Mouse (Mus musculus) cerebellum, adult 2 months (tissue): ENCODE data around the gene Aagab. TPM values are rescaled to one million over a fixed set of nuclear protein-coding genes. Genes with fewer than 3 reads are reported as not detected.

ENCODE experiments used
- DNase-seq, 2 experiments: peaks; one replicate each; pipeline ENCODE4 v3.0.0; 2021
- H3K27ac ChIP-seq: fragments of 200-500 bp; 2 replicates; pipeline ENCODE4 v1.5.1; 2012; ENCODE audit warnings: low read length, control low read depth, inconsistent platforms; ENCODE audit not compliant: insufficient read depth
- H3K27me3 ChIP-seq: fragments of 200-500 bp; 2 replicates; pipeline ENCODE4 v1.6.1; 2012; ENCODE audit warnings: inconsistent platforms, mild to moderate bottlenecking, low read length, moderate library complexity; ENCODE audit not compliant: control insufficient read depth, insufficient read depth
- H3K4me1 ChIP-seq: fragments of 200-500 bp; 2 replicates; pipeline ENCODE4 v1.6.1; 2011; ENCODE audit warnings: low read length; ENCODE audit not compliant: control insufficient read depth, insufficient read depth
- H3K4me3 ChIP-seq: fragments of 200-500 bp; replicated peaks from 2 replicates; pipeline ENCODE3; 2011; ENCODE audit warnings: mild to moderate bottlenecking, low read depth, low read length, control low read depth; ENCODE audit not compliant: insufficient read depth
- CTCF ChIP-seq: fragments of 200-500 bp; IDR thresholded peaks from 2 replicates; pipeline ENCODE4 v1.5.1; 2011; ENCODE audit warnings: low read depth, mild to moderate bottlenecking, control low read depth, low read length, moderate library complexity, borderline replicate concordance; ENCODE audit not compliant: insufficient read depth
- POLR2A ChIP-seq: fragments of 200-500 bp; IDR thresholded peaks from 2 replicates; pipeline ENCODE4 v1.6.1; 2011; ENCODE audit warnings: low read length, control low read depth, borderline replicate concordance; ENCODE audit not compliant: insufficient read depth
- WGBS: fragments of 180-500 bp; shearing (Covaris S2); methylation state at CpG from one replicate; pipeline ENCODE4 v1.1.7; 2018; 5-methylcytosine and 5-hydroxymethylcytosine counted together
- polyA plus RNA-seq: library from polyadenylated mRNA; depleted of rRNA; stranded (reverse); fragments of >200 nt; gene quantifications from 2 replicates; pipeline ENCODE4 v1.2.3, GENCODE M21; 2012

The Aagab gene
- polyA plus RNA-seq, 1 experiment = 31.0 TPM

GRCm38 (mm10) chr9:63641983-63642646 is 39.7 kb downstream of the Aagab start:
- 66% methylated on average over 4 of the region's 4 CpGs for whole genome bisulfite sequencing
- DNase-seq = peak in 1 of 2 experiments; percentile 44
- Histone ChIP-seq H3K27ac (no peak overlapping the region), H3K4me3 (no peak overlapping the region), H3K27me3 (no peaks in the 10 kb centered on the region), H3K4me1 (peaks cover 8% of the 10 kb centered on the region)
- TF ChIP-seq CTCF = no peak
- no peak for TF ChIP-seq POLR2A

DNA sequence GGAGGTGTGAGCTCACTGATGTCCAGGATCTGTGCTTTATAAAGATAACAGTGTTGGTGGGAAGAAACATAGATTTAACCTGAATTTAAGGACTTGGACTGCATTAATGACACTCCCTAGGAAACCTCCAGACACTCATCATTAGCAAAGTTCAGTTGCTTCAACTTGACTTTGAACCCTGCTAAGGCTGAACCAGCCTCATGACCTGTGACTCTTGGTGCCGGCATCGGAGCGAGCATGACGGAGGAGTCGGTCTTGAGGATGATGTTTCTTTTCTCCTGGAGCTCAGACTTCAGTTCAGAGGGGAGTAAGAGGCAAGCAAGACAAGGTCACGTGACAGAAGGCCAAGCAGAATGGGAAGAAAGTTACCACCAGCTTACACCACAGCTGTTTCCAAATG is 41.6 kb downstream of the Aagab start:
- DNase-seq = no peak
- TF ChIP-seq CTCF (no peak), POLR2A (no peak)
- Histone ChIP-seq H3K4me3 (no peak overlapping the region), H3K4me1 (peaks cover 20% of the 10 kb centered on the region), H3K27ac (no peak overlapping the region), H3K27me3 (no peaks in the 10 kb centered on the region)
- 93% methylated on average over 6 of the region's 6 CpGs for WGBS

- no peak overlapping the region for H3K27ac ChIP-seq
- H3K4me1 ChIP-seq = peaks cover 20% of the 10 kb centered on the region
- 86% methylated on average over 8 of the region's 8 CpGs for WGBS
- DNase-seq = no peak
- H3K27me3 ChIP-seq = no peaks in the 10 kb centered on the region
- no peak overlapping the region for H3K4me3 ChIP-seq
- TF ChIP-seq CTCF (no peak), POLR2A (no peak)
Measured at GRCm38 (mm10) chr9:63645084-63645483, 42.6 kb downstream of the Aagab start.

- TF ChIP-seq POLR2A = no peak
- no peak for TF ChIP-seq CTCF
- H3K4me1 ChIP-seq = peaks cover 30% of the 10 kb centered on the region
- no peaks in the 10 kb centered on the region for H3K27me3 ChIP-seq
- DNase-seq = peak; percentile 52 to 67
- WGBS = 48% methylated on average over 9 of the region's 9 CpGs
- H3K27ac ChIP-seq = no peak overlapping the region
- no peak overlapping the region for H3K4me3 ChIP-seq
Measured at GRCm38 (mm10) chr9:63647581-63648519, 45.4 kb downstream of the Aagab start.

DNA sequence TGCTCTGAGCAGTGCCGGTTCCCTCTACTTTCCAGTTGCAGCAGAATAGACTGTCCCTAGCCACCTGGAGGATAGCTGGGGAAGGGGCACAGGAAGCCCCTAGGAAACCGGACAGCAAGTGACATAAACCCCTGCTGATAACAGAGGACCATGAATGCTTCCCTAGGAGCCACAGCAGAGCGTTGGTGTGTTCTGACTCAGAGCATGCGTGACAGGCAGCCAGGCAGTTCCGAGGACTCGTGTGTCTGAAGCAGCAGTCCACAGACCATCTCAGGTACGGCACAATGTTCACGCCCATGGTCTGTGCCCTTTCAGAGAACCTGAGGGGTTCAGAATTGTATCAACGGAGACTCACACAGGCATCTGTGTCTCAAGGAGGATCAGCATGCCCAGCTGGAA is 46.1 kb downstream of the Aagab start:
- no peak for DNase-seq
- Histone ChIP-seq H3K4me3 (no peak overlapping the region), H3K27me3 (no peaks in the 10 kb centered on the region), H3K27ac (no peak overlapping the region), H3K4me1 (peaks cover 26% of the 10 kb centered on the region)
- WGBS = 30% methylated on average over 9 of the region's 9 CpGs
- TF ChIP-seq CTCF (no peak), POLR2A (no peak)

- no peaks in the 10 kb centered on the region for H3K27me3 ChIP-seq
- no peak overlapping the region for H3K27ac ChIP-seq
- DNase-seq = no peak
- H3K4me1 ChIP-seq = peaks cover 30% of the 10 kb centered on the region
- no peak for TF ChIP-seq POLR2A
- peak; percentile 33; the same call in 1 of the 2 replicates for TF ChIP-seq CTCF
- 92% methylated on average over 8 of the region's 8 CpGs for WGBS
- no peak overlapping the region for H3K4me3 ChIP-seq
Measured at GRCm38 (mm10) chr9:63649841-63650545, 47.5 kb downstream of the Aagab start.

DNA sequence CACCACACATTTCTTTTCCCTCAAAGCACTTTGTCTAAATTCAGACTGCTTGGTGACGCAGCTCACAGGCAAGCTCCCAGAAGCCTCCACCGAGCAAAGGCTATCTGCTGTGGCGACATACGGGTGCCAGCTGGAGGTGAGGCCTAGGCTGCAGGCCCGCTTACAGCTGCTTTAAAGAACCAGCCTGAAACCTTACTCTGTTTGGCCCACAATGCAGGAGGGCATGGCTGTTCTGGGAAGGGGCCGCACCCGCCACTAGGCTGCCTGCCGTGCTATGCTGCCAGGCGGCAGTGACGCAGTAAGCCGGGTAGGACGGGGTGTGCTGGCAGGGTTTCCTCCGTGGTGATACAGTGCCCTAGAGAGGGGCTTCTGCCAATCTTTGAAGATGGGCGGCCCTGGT is 48.4 kb downstream of the Aagab start:
- TF ChIP-seq POLR2A = no peak
- no peak for TF ChIP-seq CTCF
- Histone ChIP-seq H3K4me1 (peaks cover 36% of the 10 kb centered on the region), H3K27me3 (no peaks in the 10 kb centered on the region), H3K4me3 (no peak overlapping the region), H3K27ac (no peak overlapping the region)
- DNase-seq = peak; percentile 60 to 65
- 41% methylated on average over 14 of the region's 14 CpGs for WGBS
